Mouse (Mus musculus) cerebellum, adult 18-20 months (tissue): ENCODE results near the gene Cdca4.
A peak's percentile ranks its signal among the peaks of the same experiment; 100 is the strongest.
"Not testable (repeated sequence)": the region's sequence is repeated elsewhere in the genome, so short reads cannot be mapped to it uniquely, and the experiment has no call there.

Experiments
- DNase-seq, 2 experiments: peaks; one replicate each; pipeline ENCODE4 v3.0.0; 2021

Gene Cdca4

DNA sequence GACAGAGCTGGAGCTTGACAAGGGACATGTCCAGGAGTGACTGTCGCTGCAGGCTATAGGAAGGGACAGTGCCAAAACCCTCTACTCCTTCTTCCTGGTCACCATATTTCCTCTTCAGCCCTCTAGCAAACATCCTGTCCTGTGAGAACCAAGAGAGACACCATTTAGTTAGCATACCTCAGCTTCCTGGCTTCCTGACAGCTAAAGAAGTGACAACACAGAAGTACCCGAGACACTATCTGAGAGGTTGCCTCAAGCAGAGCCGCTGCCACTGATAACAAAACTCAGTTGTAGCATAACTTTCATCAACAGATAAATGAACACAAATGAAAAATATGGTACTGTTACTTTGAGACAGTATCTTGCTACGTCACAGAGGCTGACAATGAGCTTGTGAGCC is 7.2 kb downstream of the Cdca4 start:
- no peak for DNase-seq

DNA sequence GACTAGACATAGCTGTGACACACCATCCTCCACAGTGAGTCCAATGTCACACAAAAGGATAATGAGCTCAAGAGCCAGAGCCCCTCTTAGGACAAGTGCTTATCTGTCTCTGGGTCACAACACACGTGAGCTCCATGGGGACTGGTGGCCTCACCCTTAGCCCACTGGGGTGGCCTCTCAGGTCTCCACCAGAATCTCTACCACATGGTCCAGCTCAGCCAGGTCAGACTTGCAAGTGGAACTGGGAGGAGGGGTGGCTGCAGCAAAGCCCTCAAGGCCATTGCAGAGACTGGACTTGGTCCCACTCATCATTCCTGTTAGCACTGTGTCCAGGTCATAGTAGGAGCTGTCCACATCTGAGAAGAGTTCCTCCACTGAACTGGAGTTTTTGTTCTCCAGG is 8.0 kb downstream of the Cdca4 start:
- DNase-seq: no peak

DNA sequence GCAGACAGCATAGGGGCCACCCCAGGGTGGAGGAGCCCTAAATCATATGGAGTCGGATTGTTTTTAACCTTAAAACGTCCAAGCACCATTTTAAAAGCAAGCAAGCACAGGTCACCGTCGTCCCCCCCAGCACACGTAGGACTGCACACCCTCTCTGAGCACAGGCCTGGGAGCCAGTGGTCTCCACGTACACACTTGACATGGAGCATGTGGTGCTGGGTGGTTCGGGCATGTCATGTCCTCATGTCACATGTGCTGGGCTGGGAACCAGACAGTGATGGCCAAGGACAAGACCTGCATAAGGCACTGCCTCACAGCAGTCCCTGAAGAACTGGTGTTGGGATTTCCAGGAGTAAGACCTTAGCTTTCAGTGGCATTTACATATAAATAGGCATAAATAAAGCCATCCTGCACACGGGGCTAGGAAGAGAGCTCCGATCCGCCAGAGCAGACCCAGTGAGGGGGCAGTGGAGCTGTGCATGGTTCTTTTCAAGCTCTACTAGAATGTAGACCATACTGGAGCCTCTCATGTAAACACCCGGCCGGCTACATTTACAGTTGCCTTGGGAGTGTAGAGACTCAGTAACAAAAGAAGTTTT is 8.7 kb downstream of the Cdca4 start:
- DNase-seq: no peak

DNA sequence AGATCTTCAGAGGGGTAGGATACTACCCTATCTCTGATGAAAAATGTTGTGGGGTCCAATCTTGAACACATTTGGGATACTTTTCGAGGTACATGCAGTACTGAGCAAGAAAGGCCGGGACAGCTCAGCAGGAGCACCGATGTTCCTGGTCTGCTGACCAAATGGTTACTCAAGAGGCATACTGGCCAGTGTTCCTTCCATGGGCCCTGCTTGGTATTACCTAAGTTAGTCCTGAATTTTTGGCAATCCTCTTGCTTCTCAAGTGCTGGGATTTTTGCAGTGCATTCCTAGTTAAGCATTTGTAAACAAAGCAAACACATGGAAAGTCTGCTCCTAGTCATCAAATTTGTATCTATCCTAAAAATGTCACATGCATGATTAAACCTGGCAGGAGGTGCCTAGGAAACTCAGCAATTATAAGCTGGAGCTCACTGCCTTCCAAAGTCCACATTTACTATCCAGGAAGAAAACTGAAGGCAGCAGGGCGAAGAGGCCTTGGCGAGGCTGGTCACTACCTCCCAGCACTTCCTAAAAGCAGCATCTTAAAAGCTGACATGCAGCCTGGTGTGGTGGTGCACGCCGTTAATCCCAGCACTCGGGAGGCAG is 10.1 kb downstream of the Cdca4 start:
- DNase-seq: no peak

DNA sequence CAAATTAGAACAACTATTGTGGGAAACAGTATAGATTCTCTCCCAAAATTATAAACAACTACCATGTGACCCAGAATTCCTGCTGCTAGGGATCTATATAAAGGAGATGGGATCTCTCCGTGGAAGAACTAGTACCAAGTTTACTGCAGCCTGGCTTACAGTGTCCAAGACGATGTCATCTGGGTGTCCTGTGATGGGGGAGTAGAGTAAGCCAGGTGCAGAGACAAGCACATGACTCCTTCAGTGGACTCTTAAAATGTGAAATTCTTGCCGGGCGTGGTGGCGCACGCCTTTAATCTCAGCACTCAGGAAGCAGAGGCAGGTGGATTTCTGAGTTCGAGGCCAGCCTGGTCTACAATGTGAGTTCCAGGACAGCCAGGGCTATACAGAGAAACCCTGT is 12.4 kb downstream of the Cdca4 start:
- not testable (repeated sequence) for DNase-seq

DNA sequence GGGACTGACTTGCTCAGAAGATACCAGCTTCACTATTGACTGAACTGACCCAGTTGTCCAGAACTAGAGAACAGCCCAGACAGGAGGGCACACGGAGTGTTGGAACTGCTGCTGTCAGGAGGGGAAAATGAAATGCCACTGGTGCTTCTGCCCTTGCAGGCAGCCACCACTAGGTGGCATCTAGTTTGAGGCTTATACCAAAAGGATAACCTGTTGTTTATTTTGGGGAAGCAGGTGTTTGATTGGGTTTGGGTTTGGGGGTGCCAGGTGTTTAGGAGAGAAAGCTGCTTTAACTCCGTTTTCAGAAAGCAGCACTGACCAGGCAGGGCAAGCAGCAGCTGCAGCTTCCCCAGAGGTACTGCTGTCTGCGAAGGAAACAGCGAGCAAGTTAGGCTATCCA is 12.9 kb downstream of the Cdca4 start:
- DNase-seq: peak; percentile 62 to 63

DNA sequence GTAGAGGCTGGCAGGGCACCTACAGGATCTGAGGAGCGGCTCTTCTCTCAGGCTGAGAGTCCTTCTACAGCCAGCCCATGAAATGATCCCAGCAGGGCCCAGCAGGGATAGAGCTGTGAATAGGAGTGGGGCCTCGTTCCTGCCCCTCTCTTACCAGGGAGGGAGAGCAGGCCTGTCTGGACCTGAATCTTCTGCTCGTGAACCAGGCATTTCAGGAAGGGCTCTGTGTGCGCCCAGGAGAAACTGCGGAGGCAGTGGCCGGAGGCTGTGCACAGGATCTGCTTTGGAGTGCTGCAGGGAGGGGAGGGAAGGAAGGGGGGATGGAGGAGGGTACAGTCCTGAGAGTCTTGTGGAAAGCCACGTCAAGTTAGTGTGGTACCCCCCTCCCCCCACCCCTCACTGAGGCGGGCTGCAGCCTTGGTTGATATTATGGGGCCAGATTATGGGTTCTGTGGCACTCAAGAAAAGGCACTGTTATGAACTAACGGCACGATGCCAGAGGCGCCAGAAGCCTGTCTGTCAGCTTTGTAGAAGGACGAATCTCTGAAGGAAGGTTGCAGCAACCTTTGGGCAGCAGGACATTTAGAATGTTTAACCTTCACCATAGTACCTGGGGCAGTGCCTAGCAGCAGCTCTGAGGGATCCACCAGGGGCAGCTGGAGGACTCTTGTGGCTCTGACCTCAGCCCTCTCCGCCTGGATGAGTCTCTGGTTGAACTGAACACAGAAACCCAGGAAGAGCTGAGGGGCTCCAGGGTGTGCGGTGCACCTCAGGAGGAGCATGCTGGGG is 14.3 kb downstream of the Cdca4 start:
- no peak for DNase-seq

DNA sequence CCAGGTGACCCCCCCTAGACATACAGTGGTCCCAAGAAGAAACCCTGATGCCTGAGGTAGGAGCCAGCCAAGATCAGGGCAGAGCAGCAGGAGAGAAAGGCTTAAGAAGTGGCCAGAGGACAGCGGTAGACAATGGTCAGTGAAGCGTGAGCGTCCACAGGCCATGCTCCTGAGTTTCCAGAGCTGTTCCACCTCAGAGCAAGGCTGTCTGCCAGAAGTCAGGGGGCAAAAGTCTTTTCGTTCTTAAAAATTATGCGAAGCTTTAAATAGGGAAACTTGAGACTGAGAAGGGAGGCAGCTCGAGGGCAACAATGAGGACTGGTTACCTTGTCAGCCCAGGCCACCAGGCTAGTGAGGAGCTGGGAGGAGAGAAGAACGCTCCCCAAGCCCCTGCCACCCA is 15.9 kb downstream of the Cdca4 start:
- DNase-seq: no peak

DNA sequence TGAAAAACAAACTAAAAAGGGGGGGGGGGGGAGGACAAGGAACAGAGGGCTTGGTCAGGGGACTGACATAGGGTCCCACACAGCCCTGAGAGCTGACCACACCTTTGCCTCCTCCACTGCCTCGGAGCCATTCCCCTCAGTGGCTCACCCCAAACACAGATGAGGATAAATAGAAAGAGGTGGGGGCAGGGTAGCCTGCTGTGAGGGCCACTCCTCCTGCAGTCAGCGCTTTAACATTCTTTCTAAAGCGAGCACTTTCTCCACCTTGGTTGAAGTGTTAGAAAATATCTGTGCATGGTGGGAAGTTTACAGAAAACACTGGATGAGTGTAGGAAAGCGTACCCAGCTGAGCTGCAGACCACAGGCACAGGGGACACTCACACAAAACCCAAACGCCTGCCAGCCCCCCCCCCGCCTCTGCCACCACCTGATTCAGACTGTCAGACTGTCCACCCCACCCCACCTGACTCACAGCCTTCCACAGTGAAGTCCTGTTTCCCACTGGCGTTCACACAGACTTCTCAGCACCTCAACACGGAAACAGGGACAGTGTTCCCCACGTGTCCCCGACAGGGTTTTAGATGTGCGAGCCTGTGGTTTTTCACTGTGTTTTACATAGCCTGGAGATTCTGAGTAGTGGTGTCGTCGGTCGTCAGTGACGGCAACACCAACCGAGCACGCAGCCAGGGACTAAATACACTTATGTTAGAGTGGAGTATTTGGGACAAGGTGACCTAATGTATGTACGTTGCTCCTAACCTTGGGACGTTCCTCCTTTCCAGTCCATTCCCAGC is 18.9 kb downstream of the Cdca4 start:
- DNase-seq: no peak

DNA sequence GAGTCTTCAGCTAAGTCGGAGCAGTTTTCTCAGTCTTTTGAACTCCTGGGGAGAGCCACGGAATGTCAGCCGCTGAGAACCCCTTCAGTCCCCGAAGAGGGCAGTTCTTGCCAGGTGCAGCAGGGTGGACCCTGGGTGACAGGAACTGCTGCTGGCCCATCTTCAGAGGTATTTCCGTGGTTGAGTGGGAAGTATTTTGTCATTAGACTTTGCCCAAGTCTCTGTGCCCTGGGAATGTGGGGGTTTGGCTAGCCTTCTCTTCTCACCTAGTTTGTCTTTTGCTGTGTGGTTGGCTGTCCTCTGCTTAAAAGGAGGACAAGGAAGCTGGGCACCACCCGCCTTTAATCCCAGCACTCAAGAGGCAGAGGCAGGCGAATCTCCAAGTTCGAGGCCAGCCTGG is 19.6 kb downstream of the Cdca4 start:
- no peak for DNase-seq

DNA sequence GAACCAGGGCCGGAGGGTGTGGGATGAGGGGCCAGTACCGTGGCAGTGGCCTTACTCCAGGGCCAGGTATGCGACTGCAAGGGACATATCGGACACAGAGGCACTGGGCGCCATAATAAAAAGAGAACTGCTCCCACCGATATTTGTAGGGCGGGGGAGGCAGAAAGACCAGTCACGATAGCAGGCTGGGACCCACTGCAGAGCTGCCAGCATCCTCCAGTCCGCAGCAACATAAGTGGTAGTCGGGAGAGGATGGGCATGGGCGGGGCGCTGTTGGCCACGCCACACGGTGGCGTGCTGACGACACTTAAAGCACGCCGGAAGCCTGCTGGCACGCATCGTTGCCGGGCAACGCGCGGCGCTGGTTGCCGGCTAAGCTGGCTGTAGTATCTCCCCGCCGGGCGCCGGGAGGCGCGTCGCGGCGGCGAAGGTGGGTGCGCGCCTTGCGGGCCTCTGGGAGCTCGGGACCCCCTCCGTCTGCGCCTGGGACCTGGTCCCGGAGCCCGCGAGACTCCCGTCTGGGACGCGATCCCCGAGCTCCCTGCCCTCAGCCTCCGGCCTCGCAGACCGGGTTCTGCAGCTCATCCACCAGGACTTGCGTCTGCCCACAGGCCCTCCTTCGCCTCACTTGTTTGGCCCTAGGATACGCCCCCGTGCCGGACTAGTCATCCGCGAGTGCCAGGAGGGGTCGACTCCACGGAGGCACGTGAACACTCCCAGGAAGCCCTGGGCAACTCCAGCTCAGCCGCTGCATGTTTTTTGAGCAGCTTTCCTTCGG is 20.4 kb downstream of the Cdca4 start, which contains the start of gene Clba1:
Clba1 (plus strand) TSS at position 351 of the 778 bp plus-strand sequence.
- peak; percentile 94 to 96 for DNase-seq

DNA sequence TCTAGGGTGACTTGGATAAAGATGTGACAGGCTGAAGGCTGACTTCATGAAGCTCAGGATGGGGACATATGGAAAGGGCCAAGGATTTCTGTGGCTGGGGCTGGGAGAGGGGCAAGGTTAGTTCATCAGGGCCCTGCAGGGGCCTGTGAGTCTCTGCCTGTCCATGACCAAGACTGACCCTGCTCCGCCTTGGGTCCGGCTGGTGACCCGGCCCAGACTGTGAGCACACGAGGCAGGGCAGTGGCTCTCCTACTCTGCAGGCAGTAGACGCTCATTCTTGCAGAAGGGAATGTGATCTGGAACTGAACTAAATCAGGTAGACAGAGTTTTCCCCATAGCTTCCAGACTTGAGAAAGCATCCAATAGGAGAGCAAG is 21.0 kb downstream of the Cdca4 start:
- no peak for DNase-seq

DNA sequence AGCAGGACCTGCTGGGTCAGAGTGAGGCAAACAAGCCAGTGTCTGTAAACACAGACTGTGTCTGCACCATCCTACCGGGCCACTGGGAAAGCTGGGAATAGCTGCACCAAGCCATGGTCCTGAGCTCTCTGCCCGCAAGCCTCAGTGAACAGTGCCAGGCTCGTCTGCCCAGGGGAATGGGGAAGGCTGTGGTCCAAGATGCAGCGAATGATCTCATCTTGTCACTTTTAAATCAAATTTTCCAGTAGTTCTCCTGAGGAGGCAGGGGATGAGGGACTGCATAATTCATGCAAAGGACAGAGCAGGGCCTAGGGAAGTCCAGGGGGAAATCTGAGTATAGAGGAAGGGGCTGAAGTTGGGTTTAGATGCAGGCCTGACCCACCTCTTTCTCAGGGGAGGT is 21.4 kb downstream of the Cdca4 start:
- no peak for DNase-seq

DNA sequence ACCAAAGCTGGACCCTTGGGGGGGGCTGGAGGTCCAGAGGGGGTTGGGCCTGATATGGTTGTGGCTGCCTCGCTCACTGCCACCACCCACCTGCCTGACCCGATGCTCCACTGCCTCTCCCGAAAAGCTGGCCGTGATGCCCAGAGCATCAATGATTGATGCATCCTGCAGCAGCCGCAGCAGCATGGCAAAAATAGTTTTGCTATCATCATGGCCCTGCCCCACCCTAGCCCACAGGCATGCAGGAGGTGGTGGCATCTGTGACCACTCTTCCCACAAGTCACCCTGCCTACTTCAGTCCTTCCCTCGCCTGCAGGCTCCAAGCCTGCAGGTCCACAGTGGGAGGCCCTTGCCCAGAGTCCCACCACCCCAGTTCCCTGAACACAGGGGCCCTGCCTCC is 23.2 kb downstream of the Cdca4 start:
- no peak for DNase-seq

DNA sequence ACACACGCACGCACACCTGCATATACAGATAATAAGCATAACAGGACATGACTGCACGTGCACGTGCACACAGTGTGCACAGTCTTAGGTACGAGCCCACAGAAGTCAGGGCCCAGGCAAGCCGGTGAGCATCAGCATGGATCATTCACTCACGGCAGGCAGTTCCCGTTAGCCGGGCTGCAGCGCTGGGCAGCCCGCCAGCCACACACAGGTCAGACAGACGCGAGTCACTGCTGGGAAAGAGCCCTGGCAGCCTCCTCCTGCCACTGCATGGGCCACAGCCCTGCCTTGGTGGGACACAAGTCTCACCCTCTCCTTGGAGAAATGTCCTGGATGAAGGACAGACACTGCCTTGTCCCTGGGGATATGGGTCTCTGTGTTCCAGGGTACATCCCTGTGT is 25.2 kb downstream of the Cdca4 start:
- peak in 1 of 2 experiments; percentile 42 for DNase-seq

DNA sequence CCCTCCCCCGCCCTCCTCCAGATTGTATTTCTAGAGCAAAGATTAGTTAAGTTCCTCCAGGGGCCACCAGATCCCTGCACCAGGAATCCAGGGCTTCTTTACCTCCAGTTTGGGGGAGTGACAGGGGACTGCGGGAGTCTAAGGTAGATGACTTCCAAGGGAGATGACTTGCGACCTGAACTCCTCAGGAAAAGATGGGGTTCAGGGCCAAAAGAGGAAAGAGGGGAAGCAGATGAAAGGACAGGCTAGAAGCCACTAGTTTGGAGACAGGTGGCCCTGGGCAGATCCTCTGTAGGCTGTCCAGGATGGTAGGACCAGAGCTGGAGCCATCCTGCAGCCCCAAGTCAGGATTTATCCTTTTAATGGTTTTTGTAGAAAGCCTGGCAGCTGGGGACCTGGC is 26.3 kb downstream of the Cdca4 start:
- DNase-seq: no peak

DNA sequence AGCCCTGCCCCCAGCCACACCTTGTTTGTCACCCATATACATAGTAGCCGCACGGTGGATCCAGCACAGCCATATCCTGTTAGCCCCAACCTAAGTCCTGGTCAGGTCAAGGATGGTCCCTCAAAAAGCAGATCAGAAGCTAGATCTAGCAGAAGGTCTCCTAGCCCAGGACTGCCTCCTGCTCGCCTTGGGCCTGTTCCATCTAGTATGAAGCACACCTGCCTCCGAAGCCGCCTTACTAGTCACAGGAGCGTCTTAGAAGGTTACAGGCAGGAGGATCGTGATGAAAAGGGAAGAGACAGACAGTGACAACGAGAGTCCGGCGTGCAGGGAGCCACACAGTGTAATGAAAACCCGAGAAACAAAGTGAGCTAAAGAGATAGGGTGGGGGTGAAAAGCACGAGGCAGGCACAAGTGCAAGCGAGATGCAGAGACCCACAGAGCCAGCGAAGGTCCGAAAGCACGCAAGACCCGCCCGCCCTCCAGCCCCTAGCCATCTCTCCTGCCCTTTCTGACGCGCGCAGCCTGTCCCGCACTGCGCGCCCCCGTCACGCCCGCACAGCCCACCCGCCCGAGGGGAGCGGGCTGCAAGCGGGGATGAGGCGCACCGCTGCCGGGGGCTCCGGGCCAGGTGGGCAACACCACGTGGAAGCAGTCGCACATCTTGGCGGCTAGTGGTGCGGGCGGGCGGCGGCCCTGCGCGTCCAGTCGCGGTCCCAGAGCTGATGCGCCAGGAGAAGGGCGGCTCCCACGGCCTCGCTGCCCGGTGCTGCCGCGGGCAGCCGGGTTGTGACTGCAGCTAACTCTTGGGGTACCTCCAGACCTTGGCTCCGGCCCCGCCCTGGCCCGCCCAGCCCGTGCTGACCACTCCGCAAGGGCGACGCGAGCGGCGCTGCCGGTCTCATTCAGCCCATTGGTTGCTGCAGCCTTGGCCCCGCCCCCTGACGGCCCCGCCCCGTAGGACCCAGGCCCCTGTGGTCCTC is 27.1 kb downstream of the Cdca4 start, which contains the start of gene Ahnak2:
Ahnak2 (minus strand) TSS at position 794 of the 983 bp plus-strand sequence.
- peak; percentile 56 to 58 for DNase-seq

DNA sequence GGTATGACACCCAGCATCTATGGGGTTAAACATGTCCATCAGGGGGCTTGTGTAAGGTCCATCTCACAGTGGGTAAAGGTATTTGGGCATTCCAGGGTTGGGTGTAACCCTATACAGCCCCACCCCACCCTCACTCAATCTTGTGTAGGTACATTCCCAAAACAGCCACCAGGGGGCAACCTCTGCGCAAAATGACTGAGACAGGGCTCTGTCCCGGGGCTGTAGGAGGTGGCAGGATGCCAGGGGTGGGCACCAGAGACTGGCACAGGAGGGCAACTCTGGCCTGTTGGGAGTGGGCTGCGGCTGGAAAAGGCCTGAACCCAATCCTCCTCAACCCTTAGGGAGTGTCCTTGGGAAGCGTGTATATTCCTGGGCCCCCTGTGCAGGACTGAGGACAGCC is 28.7 kb downstream of the Cdca4 start:
- peak; percentile 60 to 78 for DNase-seq

DNA sequence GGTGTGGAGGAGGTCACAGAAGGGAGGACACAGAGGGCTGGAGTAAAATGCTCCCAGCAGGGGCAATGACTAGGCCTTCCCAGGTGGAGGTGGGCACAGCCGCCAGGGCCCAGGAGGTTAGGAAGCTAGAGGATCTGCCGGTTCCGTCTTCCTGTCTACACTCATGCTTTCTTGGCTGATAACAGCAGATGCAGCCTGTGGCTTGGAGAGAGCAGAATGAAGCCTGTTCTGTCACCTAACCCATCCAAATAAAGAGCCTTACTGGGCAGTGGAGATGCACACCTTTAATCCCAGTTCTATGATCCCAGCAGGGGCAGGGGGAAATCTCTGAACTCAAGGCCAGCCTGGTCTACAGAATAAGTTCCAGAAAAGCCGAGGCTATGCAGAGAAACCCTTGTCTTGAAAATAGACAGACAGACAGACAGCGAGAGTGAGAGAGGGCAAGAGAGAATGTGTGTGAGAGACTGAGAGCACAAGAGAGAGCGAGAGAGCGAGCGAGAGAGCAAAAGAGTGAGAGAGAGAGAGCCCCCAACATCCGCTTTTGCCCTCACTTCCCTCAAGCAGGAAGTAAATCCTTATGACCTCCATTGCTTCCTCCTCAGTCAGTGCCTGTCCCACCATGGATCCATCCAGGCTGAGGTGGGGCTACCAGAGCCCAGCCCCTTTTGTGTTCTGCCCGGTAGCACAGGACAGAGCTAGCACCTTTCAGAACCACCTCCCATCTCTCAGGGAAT is 29.8 kb downstream of the Cdca4 start:
- DNase-seq: no peak

DNA sequence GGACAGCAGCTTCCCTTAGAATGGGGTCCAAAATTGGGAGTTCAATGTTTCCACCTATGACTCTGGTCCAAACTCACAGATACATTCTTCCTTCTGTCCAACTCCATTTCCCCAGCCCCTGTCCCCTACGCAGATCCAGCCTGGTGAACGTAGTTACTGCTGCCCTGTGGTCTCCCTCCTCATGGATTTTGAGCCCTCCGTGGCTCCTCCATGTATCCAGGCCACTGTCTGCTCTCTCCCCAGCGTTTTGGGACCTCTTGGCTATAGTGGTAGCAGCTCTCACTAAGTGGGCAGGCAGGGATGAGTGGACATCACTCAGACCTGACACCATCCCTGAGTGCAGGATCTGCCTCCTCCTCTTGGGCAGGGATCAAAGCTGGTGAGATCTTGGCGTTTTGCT is 30.5 kb downstream of the Cdca4 start:
- DNase-seq: no peak

DNA sequence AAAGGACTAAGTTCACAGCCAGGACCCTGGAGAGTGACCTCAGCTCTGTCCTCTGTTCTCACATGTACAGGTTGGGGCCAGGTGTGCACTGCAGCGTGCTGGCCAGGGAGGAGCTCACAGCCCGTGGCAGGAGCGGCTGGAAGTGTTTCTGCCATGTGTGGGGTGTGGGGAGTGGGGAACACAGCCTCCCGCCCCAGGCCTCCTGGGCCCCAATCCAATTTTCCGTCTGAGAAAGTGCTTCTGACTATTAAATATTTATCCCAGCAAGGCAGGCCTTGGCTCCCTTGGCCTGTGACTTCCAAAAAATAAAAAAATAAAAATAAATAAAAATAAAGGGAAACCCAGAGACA is 30.9 kb downstream of the Cdca4 start:
- DNase-seq: no peak
